Mouse (Mus musculus) mature B cell (primary cell): ENCODE results near the gene Gdf7.

Experiments used
- in situ Hi-C: fragments of 300-500 bp; cut with MboI; formaldehyde crosslinking; loops from 2 replicates; pipeline ENCODE4 v1.14.3; 2019

Gene Gdf7

GRCm38 (mm10) chr12:8326825-8327674 lies 25.3 kb upstream of the Gdf7 start:
- in situ Hi-C loops: no loop called here

- in situ Hi-C loops: no loop called here
These were observed 24.3 kb upstream of the Gdf7 start for GRCm38 (mm10) chr12:8325943-8326522.

- in situ Hi-C loops: no loop called here
These were observed 23.6 kb upstream of the Gdf7 start for GRCm38 (mm10) chr12:8325245-8325942.

- in situ Hi-C loops: loop anchor here (5.0 kb wide), 1 partner anchor 188 kb away; no protein-coding TSS in a partner anchor
These were observed 22.3 kb upstream of the Gdf7 start for GRCm38 (mm10) chr12:8324086-8324485.

GRCm38 (mm10) chr12:8321506-8321905 lies 19.8 kb upstream of the Gdf7 start:
- in situ Hi-C loops: loop anchor here (5.0 kb wide), 1 partner anchor 191 kb away; no protein-coding TSS in a partner anchor

- in situ Hi-C loops: loop anchor here (5.0 kb wide), 1 partner anchor 192 kb away; no protein-coding TSS in a partner anchor
These were observed 18.4 kb upstream of the Gdf7 start for GRCm38 (mm10) chr12:8320084-8320713.

- in situ Hi-C loops: no loop called here
These were observed 14.8 kb upstream of the Gdf7 start for GRCm38 (mm10) chr12:8316541-8316940.

- in situ Hi-C loops: no loop called here
These were observed 12.0 kb upstream of the Gdf7 start for GRCm38 (mm10) chr12:8313773-8314172.

GRCm38 (mm10) chr12:8313270-8313771 lies 11.6 kb upstream of the Gdf7 start, which contains the start of gene Hs1bp3:
Hs1bp3 (plus strand) TSS chr12:8313432.
- in situ Hi-C loops: no loop called here

- in situ Hi-C loops: no loop called here
These were observed 10.5 kb upstream of the Gdf7 start for GRCm38 (mm10) chr12:8312266-8312665.

- in situ Hi-C loops: no loop called here
These were observed 9.2 kb upstream of the Gdf7 start for GRCm38 (mm10) chr12:8310992-8311391.

- in situ Hi-C loops: no loop called here
These were observed 5.2 kb upstream of the Gdf7 start for GRCm38 (mm10) chr12:8306910-8307309.

- in situ Hi-C loops: no loop called here
These were observed 4.7 kb upstream of the Gdf7 start for GRCm38 (mm10) chr12:8306432-8306831.

- in situ Hi-C loops: no loop called here
These were observed 3.5 kb upstream of the Gdf7 start for GRCm38 (mm10) chr12:8305258-8305657.

GRCm38 (mm10) chr12:8301011-8301814 lies 541 bp downstream of the Gdf7 start:
- in situ Hi-C loops: no loop called here

GRCm38 (mm10) chr12:8300521-8300920 lies 1.2 kb downstream of the Gdf7 start:
- in situ Hi-C loops: no loop called here

- in situ Hi-C loops: no loop called here
These were observed 1.7 kb downstream of the Gdf7 start for GRCm38 (mm10) chr12:8300111-8300480.

GRCm38 (mm10) chr12:8299143-8300110 lies 2.3 kb downstream of the Gdf7 start:
- in situ Hi-C loops: loop anchor here (25.0 kb wide), 1 partner anchor 237 kb away; no protein-coding TSS in a partner anchor

GRCm38 (mm10) chr12:8298361-8299142 lies 3.2 kb downstream of the Gdf7 start:
- in situ Hi-C loops: loop anchor here (25.0 kb wide), 1 partner anchor 236 kb away; no protein-coding TSS in a partner anchor
